Mouse (Mus musculus): Measurements from ENCODE around the gene Map1s.

DNA sequence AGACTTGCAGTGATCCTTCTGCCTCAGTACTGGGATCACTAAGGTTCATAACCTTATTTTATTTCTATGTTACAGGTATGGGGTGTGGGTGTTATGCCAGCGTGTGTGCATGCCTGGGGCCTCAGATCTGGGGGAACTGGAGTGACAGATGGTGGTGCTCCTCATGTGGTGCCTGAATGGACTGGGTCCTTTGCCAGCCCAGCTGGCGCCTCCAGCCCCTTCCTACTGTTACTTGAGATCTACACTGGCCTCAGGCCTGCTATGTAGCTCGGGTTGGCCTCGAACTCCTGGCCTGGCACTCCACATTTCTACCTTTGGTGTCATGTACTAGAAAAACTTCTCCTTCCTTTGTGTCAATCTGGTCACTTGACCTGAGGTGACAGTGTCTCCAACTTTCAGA, 21.5 kb upstream of the Map1s start:
- no peak for TF ChIP-seq EP300 (IDR thresholded peaks at IDR 0.05; ENCODE audit: low read depth)
- no peak for TF ChIP-seq CTCF (IDR thresholded peaks at IDR 0.05; ENCODE audit: low read depth)

Data from liver, embryonic 14.5 days (tissue).